Comparison of ENCODE assay signal across 9 mouse cellular contexts in genomic region chr15:85703194-85703641, GRCm38 (mm10). TPM values are rescaled to one million over a fixed set of nuclear protein-coding genes. Genes with fewer than 3 reads are reported as not detected.
DNase-seq lines count a peak whose midpoint lies in the region; ATAC-seq and TF ChIP-seq lines count a peak whose summit lies in the region.
"Had no signal": no experiment of that assay in that cellular context is flagged by ENCODE, and none has a peak within 500 bp of the region (broad histone marks: within the 10 kb centered on the region; RNA-seq: fewer than 3 reads in every experiment).

No protein-coding gene starts in this region.

- no peak overlapping the region for H3K4me3 ChIP-seq in liver, adult 2 months (ENCODE audit: insufficient read depth, low read depth, low read length)
- H3K4me3 ChIP-seq in lung, embryonic 15.5 days = no peak overlapping the region
- no peak overlapping the region for H3K4me3 ChIP-seq in thymus, adult 2 months (ENCODE audit: control insufficient read depth, insufficient read depth, low read length)

- no peaks in the 10 kb centered on the region for H3K27me3 ChIP-seq in liver, adult 2 months (ENCODE audit: control insufficient read depth, insufficient read depth, low read length)
- no peaks in the 10 kb centered on the region for H3K27me3 ChIP-seq in lung, embryonic 15.5 days
- no peaks in the 10 kb centered on the region for H3K27me3 ChIP-seq in thymus, adult 2 months (ENCODE audit: control insufficient read depth, insufficient read depth, low read length)

- no peak for TF ChIP-seq POLR2A in liver, adult 2 months (IDR thresholded peaks at IDR 0.05; ENCODE audit: extremely low read depth, insufficient read depth, low read length)
- TF ChIP-seq POLR2A in brain, embryonic 14.5 days (IDR thresholded peaks at IDR 0.05; ENCODE audit: borderline replicate concordance, extremely low read depth, insufficient read depth, insufficient read length, poor library complexity, severe bottlenecking) = no peak
- no peak for TF ChIP-seq POLR2A in thymus, adult 2 months (IDR thresholded peaks at IDR 0.05; ENCODE audit: control insufficient read depth, extremely low read depth, insufficient read depth, low read length, poor library complexity)

- no peak overlapping the region for H3K4me2 ChIP-seq in lung, embryonic 15.5 days

- no peak for TF ChIP-seq CTCF in liver, adult 2 months (IDR thresholded peaks at IDR 0.05; ENCODE audit: low read depth, low read length)
- no peak for TF ChIP-seq CTCF in brain, embryonic 14.5 days (IDR thresholded peaks at IDR 0.05; ENCODE audit: borderline replicate concordance, extremely low read depth, insufficient read depth, insufficient read length)
- no peak for TF ChIP-seq CTCF in thymus, adult 2 months (IDR thresholded peaks at IDR 0.05; ENCODE audit: borderline replicate concordance, control insufficient read depth, extremely low read depth, insufficient read depth, low read length, poor library complexity)

- 18% methylated on average over 11 of the region's 11 CpGs for WGBS in liver, adult 2 months
- WGBS in lung, embryonic 15.5 days = 46% methylated on average over 10 of the region's 11 CpGs
- 96% methylated on average over 11 of the region's 11 CpGs for WGBS in thymus, adult 2 months

- no peaks in the 10 kb centered on the region for H3K79me2 ChIP-seq in liver, adult 2 months (ENCODE audit: control insufficient read depth, insufficient read depth, low read length)

- no peaks in the 10 kb centered on the region for H3K9me3 ChIP-seq in lung, embryonic 15.5 days

- no peak for ATAC-seq in lung, embryonic 15.5 days (ENCODE audit: borderline replicate concordance, extremely low read depth, low FRiP score, low TSS enrichment)

- peaks cover 9% of the 10 kb centered on the region for H3K36me3 ChIP-seq in liver, adult 2 months (ENCODE audit: control insufficient read depth, insufficient read depth, low read length)
- peaks cover 96% of the 10 kb centered on the region for H3K36me3 ChIP-seq in lung, embryonic 15.5 days
- H3K36me3 ChIP-seq in thymus, adult 2 months (ENCODE audit: control insufficient read depth, insufficient read depth, low read length) = peaks cover 64% of the 10 kb centered on the region

- peak; percentile 90 for DNase-seq in liver, adult 2 months (ENCODE audit: extremely low read depth, low read depth, low spot score)
- DNase-seq in liver = no peak
- DNase-seq in brain, embryonic 14.5 days (ENCODE audit: low read depth) = peak; percentile 50
- DNase-seq in heart, postnatal 4 days = peak; percentile 58
- no peak for DNase-seq in thymus, postnatal 25 days
- DNase-seq in c-Kit-positive CD71-positive TER-119-positive erythroid progenitor cells, embryonic 14.5 days (ENCODE audit: low spot score) = no peak
- DNase-seq in thymus, adult 2 months = no peak

- peaks cover 67% of the 10 kb centered on the region for H3K4me1 ChIP-seq in liver, adult 2 months (ENCODE audit: control insufficient read depth, insufficient read depth, low read length)
- H3K4me1 ChIP-seq in lung, embryonic 15.5 days = peaks cover 6% of the 10 kb centered on the region; the same call in 1 of the 2 replicates
- H3K4me1 ChIP-seq in thymus, adult 2 months (replicated peaks; ENCODE audit: control insufficient read depth, insufficient read depth, low read length) = no peaks in the 10 kb centered on the region; the same call in 1 of the 2 replicates

- H3K27ac ChIP-seq in liver, adult 2 months (replicated peaks; ENCODE audit: insufficient read depth, low read depth, low read length) = peak overlapping the region; percentile 92
- H3K27ac ChIP-seq in lung, embryonic 15.5 days = peak overlapping the region; percentile 8; the same call in 1 of the 2 replicates
- no peak overlapping the region for H3K27ac ChIP-seq in thymus, adult 2 months (ENCODE audit: control insufficient read depth, insufficient read depth, low read length)
- H3K27ac ChIP-seq: liver, embryonic 14.5 days had no signal

- peak overlapping the region; percentile 20 for H3K9ac ChIP-seq in liver, adult 2 months (ENCODE audit: low read depth, low read length)
- H3K9ac ChIP-seq in lung, embryonic 15.5 days = no peak overlapping the region
- H3K9ac ChIP-seq: liver, embryonic 14.5 days had no signal

RNA-seq across cellular contexts. Expression of gene Ppara, which starts 31.6 kb away (rescaled TPM):
- total RNA-seq in liver, adult 2 months (2014; rRNA removed) = 184 and 206 TPM in 2 replicates
- 36.2 and 39.8 TPM in 2 replicates for polyA plus RNA-seq in liver, adult 2 months (2012; rRNA removed)
- polyA plus RNA-seq in brain, embryonic 14.5 days (2012; rRNA removed) = 0.14 and 0.46 TPM in 2 replicates
- total RNA-seq in heart, postnatal 4 days (2021) = 10 to 100 TPM; 24.0 to 29.6 TPM
- 4.3 and 4.9 TPM in 2 replicates for polyA plus RNA-seq in lung, embryonic 15.5 days (2015; fragmentation: Nextera tagmentation; extraction: Ambion mirVana)
- polyA plus RNA-seq in thymus, adult 2 months (2012; rRNA removed) = 1.3 and 1.9 TPM in 2 replicates

Comparison
In these comparisons a context has a peak if more than half of its experiments do, and no peak if none do; other contexts are left out.
1. DNase-seq: peak in liver, adult 2 months (single experiment), brain, embryonic 14.5 days (single experiment) and heart, postnatal 4 days (single experiment); none in liver (single experiment), thymus, postnatal 25 days (single experiment), c-Kit-positive CD71-positive TER-119-positive erythroid progenitor cells, embryonic 14.5 days (single experiment) and thymus, adult 2 months (single experiment).